Mouse (Mus musculus): ENCODE results near the gene Sesn3. TPM values are rescaled to one million over a fixed set of nuclear protein-coding genes. Genes with fewer than 3 reads are reported as not detected.
A peak's percentile ranks its signal among the peaks of the same experiment; 100 is the strongest.

The Sesn3 gene
- total RNA-seq, 1 experiment from 2014 or later: 20.9 TPM

- peak; percentile 91 to 94 for ATAC-seq (replicated peaks in 1 of 2; ENCODE audit: insufficient read depth in 1 of 2, low FRiP score in 2 of 2, low TSS enrichment in 1 of 2, low read depth in 1 of 2, poor library complexity in 2 of 2, severe bottlenecking in 2 of 2)
Measured at GRCm38 (mm10) chr9:14275792-14276480, 1.1 kb downstream of the Sesn3 start.

GRCm38 (mm10) chr9:14276481-14277287 is 1.8 kb downstream of the Sesn3 start:
- ATAC-seq (replicated peaks in 1 of 2; ENCODE audit: insufficient read depth in 1 of 2, low FRiP score in 2 of 2, low TSS enrichment in 1 of 2, low read depth in 1 of 2, poor library complexity in 2 of 2, severe bottlenecking in 2 of 2): no peak

- no peak for ATAC-seq (replicated peaks in 1 of 2; ENCODE audit: insufficient read depth in 1 of 2, low FRiP score in 2 of 2, low TSS enrichment in 1 of 2, low read depth in 1 of 2, poor library complexity in 2 of 2, severe bottlenecking in 2 of 2)
Measured at GRCm38 (mm10) chr9:14277365-14277991, 2.6 kb downstream of the Sesn3 start.

- ATAC-seq (replicated peaks in 1 of 2; ENCODE audit: insufficient read depth in 1 of 2, low FRiP score in 2 of 2, low TSS enrichment in 1 of 2, low read depth in 1 of 2, poor library complexity in 2 of 2, severe bottlenecking in 2 of 2): no peak
Measured at GRCm38 (mm10) chr9:14280696-14281095, 5.8 kb downstream of the Sesn3 start.

- no peak for ATAC-seq (replicated peaks in 1 of 2; ENCODE audit: insufficient read depth in 1 of 2, low FRiP score in 2 of 2, low TSS enrichment in 1 of 2, low read depth in 1 of 2, poor library complexity in 2 of 2, severe bottlenecking in 2 of 2)
Measured at GRCm38 (mm10) chr9:14285036-14285435, 10.2 kb downstream of the Sesn3 start.

GRCm38 (mm10) chr9:14287234-14287633 is 12.4 kb downstream of the Sesn3 start:
- ATAC-seq (replicated peaks in 1 of 2; ENCODE audit: insufficient read depth in 1 of 2, low FRiP score in 2 of 2, low TSS enrichment in 1 of 2, low read depth in 1 of 2, poor library complexity in 2 of 2, severe bottlenecking in 2 of 2): peak; percentile 37 to 39; a peak in 2 of 4 replicates

GRCm38 (mm10) chr9:14288500-14288899 is 13.6 kb downstream of the Sesn3 start:
- no peak for ATAC-seq (replicated peaks in 1 of 2; ENCODE audit: insufficient read depth in 1 of 2, low FRiP score in 2 of 2, low TSS enrichment in 1 of 2, low read depth in 1 of 2, poor library complexity in 2 of 2, severe bottlenecking in 2 of 2)

- peak; percentile 81 to 83 for ATAC-seq (replicated peaks in 1 of 2; ENCODE audit: insufficient read depth in 1 of 2, low FRiP score in 2 of 2, low TSS enrichment in 1 of 2, low read depth in 1 of 2, poor library complexity in 2 of 2, severe bottlenecking in 2 of 2)
Measured at GRCm38 (mm10) chr9:14293866-14294265, 19.0 kb downstream of the Sesn3 start.

GRCm38 (mm10) chr9:14295680-14296440 is 21.0 kb downstream of the Sesn3 start:
- 0 out of 4 replicates have a peak, but pooled peaks of 1 of the 2 experiments have one; percentile 42 for ATAC-seq (replicated peaks in 1 of 2; ENCODE audit: insufficient read depth in 1 of 2, low FRiP score in 2 of 2, low TSS enrichment in 1 of 2, low read depth in 1 of 2, poor library complexity in 2 of 2, severe bottlenecking in 2 of 2)

GRCm38 (mm10) chr9:14297204-14297603 is 22.3 kb downstream of the Sesn3 start:
- no peak for ATAC-seq (replicated peaks in 1 of 2; ENCODE audit: insufficient read depth in 1 of 2, low FRiP score in 2 of 2, low TSS enrichment in 1 of 2, low read depth in 1 of 2, poor library complexity in 2 of 2, severe bottlenecking in 2 of 2)

- ATAC-seq (replicated peaks in 1 of 2; ENCODE audit: insufficient read depth in 1 of 2, low FRiP score in 2 of 2, low TSS enrichment in 1 of 2, low read depth in 1 of 2, poor library complexity in 2 of 2, severe bottlenecking in 2 of 2): no peak
Measured at GRCm38 (mm10) chr9:14299819-14300218, 25.0 kb downstream of the Sesn3 start.

GRCm38 (mm10) chr9:14300795-14301194 is 25.9 kb downstream of the Sesn3 start:
- no peak for ATAC-seq (replicated peaks in 1 of 2; ENCODE audit: insufficient read depth in 1 of 2, low FRiP score in 2 of 2, low TSS enrichment in 1 of 2, low read depth in 1 of 2, poor library complexity in 2 of 2, severe bottlenecking in 2 of 2)

GRCm38 (mm10) chr9:14304262-14304968 is 29.5 kb downstream of the Sesn3 start:
- no peak for ATAC-seq (replicated peaks in 1 of 2; ENCODE audit: insufficient read depth in 1 of 2, low FRiP score in 2 of 2, low TSS enrichment in 1 of 2, low read depth in 1 of 2, poor library complexity in 2 of 2, severe bottlenecking in 2 of 2)

GRCm38 (mm10) chr9:14307341-14307740 is 32.5 kb downstream of the Sesn3 start:
- no peak for ATAC-seq (replicated peaks in 1 of 2; ENCODE audit: insufficient read depth in 1 of 2, low FRiP score in 2 of 2, low TSS enrichment in 1 of 2, low read depth in 1 of 2, poor library complexity in 2 of 2, severe bottlenecking in 2 of 2)

GRCm38 (mm10) chr9:14313968-14314367 is 39.1 kb downstream of the Sesn3 start:
- no peak for ATAC-seq (replicated peaks in 1 of 2; ENCODE audit: insufficient read depth in 1 of 2, low FRiP score in 2 of 2, low TSS enrichment in 1 of 2, low read depth in 1 of 2, poor library complexity in 2 of 2, severe bottlenecking in 2 of 2)

GRCm38 (mm10) chr9:14314477-14314876 is 39.6 kb downstream of the Sesn3 start:
- no peak for ATAC-seq (replicated peaks in 1 of 2; ENCODE audit: insufficient read depth in 1 of 2, low FRiP score in 2 of 2, low TSS enrichment in 1 of 2, low read depth in 1 of 2, poor library complexity in 2 of 2, severe bottlenecking in 2 of 2)

- ATAC-seq (replicated peaks in 1 of 2; ENCODE audit: insufficient read depth in 1 of 2, low FRiP score in 2 of 2, low TSS enrichment in 1 of 2, low read depth in 1 of 2, poor library complexity in 2 of 2, severe bottlenecking in 2 of 2): no peak
Measured at GRCm38 (mm10) chr9:14316618-14317017, 41.8 kb downstream of the Sesn3 start.
